Mouse (Mus musculus): ENCODE measurements around the gene Slc35e2.

- TF ChIP-seq EP300 (IDR thresholded peaks at IDR 0.05; ENCODE audit: insufficient read depth, low read depth, low read length) (no peak), CTCF (IDR thresholded peaks at IDR 0.05; ENCODE audit: low read depth, low read length) (no peak)
These were observed 44.5 kb downstream of the Slc35e2 start for GRCm38 (mm10) chr4:155645721-155646120.
